Mouse (Mus musculus): ENCODE results near the gene Socs7.

GRCm38 (mm10) chr11:97416637-97417035 is 54.3 kb downstream of the Socs7 start:
- TF ChIP-seq MAFK (IDR thresholded peaks at IDR 0.05; ENCODE audit: insufficient read depth, low read depth, low read length) (no peak), ZNF384 (IDR thresholded peaks at IDR 0.05; ENCODE audit: low read depth, low read length) (no peak), CHD2 (IDR thresholded peaks at IDR 0.05; ENCODE audit: low read depth, low read length) (no peak)
